Mouse (Mus musculus) ovary, postnatal 10 days (tissue): ENCODE results near the gene C1qtnf1.

Experiments
- DNase-seq: peaks from one replicate; pipeline ENCODE4 v3.0.0; 2022; ENCODE audit warnings: low spot score

The C1qtnf1 gene

DNA sequence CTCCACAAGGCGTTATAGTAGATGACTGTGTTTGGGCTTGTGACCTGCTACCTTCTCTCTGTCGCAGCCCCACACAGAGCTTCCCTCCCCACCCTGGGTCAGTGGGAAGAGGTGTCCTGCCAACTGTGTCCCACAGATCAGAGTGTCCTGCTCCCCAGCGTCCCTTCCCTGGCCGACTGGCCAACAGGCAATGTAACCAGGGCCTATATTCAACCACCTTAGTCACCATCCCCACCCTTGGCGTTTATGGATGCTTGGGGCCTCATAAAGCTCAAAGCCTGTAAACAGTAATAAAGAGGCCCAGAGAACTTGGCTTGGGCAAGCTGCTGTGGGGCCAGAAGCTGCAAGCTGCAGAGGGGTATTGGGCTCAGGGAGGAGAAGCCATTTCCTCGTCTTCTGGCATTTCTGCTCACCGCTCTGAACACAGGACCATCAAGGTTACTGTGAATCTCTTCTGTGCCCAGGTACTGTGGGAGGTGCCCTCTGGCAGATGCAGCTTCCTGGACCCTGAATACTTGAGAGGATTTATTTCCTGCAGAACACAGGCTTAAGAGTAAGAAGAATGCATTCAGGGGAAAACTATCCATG, 47.6 kb downstream of the C1qtnf1 start:
- DNase-seq = no peak

DNA sequence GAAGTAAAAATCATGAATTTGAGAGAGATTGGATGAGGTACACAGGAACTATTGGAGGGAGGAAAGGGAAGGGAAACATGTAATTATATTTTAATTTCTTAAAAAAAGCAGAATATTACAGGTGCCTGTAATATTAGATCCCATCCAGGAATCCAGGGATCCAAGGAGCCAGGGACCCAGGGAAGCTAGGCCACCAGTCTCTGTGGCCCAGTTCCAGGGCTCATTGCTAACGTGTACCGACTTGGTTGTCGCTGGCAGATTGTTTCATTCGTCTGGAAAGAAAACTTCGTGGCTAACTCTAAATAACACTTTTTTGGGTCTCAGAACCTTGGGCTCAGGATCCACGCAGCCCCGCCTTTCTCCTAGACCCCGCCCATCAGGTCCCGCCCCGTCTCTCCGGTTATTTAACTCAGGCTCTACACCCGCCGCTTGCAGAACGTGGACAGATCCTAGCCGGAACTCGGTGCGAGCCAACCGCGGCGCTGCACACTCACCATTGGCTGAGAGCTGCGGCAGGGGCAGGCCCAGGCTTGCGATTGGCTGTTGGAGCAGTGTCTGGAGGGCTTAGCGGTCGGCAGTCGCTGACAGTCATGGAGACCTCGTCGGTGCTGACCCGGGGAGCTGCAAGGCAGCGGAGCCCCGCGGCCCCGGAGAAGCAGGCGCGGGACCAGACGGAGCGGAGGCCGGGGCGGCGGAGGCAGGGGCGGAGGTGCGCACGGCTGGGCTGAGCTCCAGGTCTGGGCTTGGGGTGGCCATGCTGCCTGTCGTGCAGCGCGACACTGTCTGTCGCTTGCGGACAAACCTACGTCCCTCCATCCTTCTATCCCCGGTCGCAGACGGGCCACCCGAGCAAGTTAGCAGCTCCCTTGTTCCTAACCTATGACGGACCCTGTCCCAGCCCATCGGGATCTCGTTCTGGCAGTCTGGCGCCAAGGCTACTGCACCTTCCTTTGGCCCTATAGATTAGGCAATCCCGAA, 48.7 kb downstream of the C1qtnf1 start, which contains the start of gene Engase:
Gene Engase (plus strand): TSS at position 434 of the 978 bp plus-strand sequence.
- peak; percentile 88 for DNase-seq

DNA sequence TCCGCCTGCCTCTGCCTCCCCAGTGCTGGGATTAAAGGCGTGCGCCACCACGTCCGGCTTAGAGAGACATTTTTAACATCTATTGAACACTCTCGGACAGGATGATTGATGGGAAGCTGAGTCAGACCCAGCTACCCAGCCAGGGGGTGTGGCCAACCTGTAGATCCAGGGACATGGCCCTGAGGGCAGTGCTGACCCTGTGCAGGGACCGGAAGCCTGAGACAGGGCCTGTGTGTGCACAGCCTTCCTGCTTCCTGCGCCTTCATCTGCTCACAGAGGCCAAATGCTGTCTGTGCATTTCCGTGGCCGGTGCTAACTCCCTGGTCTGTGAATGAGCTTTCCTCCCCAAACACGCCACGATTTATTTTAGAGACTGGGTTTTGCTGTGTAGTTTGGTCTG, 51.8 kb downstream of the C1qtnf1 start:
- no peak for DNase-seq

DNA sequence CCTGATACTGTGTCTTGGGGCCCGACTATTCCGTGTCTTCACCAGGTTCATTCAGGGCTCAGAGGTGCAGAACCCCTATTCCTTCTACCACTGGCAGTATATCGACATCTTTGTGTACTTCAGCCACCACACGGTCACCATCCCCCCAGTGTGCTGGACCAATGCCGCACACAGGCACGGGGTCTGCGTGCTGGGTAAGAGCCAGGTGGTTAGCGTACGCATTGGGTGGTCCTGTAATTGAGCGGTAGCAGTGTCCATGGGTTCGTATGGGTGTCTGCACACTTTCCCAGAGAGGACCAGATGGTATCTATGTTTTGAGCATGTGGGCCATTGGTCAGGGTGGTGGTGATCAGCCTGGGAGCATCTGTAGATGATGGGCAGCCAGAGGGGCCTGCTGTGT, 53.2 kb downstream of the C1qtnf1 start:
- DNase-seq = no peak

DNA sequence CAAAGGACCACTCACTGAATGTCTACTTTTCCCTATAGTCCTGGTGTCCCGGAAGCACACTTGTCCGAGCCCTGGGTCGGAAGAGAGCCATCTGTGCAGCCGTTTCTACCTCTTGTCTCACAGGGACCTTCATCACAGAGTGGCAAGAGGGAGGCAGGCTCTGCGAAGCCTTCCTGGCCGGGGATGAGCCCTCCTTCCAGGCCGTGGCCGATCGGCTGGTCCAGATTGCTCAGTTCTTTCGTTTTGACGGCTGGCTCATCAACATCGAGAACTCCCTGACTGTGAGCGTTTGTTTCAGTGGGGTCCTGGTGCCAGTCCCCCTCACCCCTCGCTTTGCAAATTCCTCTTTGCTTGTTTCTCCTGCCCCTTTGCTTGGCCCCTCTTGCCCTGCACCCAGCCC, 53.7 kb downstream of the C1qtnf1 start:
- DNase-seq = no peak

DNA sequence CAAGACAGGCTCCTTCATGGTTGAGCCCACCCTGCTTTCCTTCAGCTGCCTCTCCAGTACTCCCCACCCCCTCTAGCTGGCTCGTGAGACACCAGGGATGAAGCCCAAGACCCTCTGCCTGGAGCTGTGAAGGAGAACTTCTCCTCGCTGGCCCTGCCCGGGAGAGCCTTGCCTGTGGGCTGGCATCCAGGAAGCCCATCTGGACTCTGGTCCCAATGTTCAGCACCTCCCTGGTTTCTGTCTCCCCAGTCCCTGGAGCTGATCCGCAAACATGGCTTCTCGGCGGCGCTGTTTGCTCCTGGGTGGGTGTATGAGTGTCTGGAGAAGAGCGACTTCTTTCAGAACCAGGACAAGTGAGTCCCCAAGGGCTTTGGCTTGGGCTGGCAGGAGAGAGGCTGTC, 56.2 kb downstream of the C1qtnf1 start:
- DNase-seq = no peak

DNA sequence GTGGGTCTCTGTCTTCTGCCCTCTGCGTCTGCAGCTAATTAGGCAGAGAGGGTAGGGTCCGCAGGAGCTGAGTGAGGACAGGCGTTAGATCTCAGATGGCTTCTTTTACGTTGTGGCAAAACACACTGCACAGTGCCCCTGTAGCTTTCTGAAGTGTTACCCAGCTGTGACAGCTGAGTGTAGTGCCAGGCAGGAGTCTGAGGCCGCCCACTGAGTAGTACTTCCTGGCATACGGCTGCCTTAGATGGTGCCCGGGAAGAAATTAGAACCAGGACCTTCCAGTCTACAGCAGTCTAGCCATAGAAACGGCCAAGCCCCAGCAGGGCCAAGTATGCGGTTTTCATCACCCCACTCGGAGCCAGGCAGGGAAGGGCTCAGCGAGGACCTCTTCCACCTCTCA, 57.3 kb downstream of the C1qtnf1 start:
- DNase-seq = no peak

DNA sequence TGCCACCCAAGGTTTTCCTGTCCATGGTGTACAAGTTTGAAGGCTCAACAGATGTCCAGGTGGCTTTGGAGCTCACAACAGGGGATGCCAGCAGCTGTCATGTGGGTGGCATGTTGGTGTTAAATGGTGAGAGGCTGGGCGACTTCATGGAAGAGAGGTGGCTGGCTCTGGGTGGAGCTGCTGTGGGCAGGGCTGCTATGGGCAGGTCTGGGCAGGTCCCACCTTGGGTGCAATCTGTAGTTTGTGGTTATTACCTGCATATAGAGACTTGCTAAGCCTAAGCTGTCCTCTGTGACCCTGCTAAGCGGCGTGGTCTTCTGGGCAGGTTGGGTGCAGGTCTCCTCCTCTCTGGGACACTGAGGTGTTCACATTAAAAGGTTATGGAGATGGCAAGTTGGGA, 57.8 kb downstream of the C1qtnf1 start:
- DNase-seq = no peak

DNA sequence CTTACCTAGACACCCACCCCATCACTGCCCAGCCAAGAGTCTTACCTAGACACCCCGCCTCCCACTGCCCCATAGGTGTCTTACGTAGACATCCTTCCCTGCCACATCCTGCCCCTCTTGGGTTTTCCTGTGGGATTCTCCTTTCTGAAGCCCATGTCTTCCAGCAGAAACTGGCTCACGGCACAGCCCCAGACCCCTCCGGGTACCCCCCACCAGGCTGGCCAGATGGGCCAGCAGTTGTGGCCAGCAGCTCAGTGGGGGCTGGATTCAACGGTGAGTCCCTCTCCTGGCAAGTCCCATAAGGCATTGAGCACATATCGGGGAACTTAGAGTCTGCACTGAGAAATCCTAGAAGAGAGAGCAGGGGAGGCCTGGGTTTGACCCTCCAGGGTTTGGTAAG, 58.3 kb downstream of the C1qtnf1 start:
- DNase-seq = no peak

DNA sequence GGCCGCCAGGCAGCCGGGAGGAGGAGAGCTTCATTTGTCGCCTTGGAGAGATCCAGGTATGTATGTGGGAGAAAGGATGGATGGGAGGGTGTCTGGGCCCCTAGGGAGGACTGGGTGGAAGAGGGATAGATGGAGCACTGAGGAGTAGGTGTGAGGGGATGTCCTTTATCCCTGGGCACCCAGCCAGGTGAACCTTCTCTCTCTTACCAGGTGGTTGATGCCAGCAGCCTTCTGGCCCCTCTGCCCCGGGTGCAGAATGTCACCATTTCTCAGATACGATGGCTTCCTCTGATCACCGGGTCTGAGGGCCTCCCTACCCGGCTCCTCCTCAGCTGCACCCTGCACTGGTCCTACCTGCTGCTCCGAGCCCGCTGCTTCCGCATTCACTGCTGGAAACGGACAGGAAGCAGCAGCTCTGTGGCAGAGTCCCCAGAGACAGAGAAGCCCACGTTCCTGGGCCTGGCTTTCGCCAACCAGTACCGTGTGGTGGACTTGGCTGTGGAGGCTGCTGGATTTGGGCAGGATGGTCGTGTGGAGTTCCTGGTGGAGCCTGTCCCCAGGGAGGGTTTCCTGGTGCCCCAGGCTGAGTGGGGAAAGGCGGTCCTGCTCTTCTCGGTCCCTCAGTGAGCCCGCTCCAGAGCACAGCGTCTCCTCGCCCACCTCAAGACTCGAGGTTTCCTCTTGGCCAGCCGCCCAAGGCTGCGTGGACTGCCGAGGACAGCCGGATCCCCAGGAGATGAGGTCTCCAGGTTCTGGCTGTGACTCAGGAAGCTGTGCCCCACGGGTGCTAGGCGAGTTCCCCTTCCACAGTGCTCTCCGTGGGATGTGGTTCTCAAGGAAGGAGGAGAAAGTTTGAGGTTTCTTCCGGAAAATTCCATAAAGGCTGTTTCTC, 59.1 kb downstream of the C1qtnf1 start:
- no peak for DNase-seq

DNA sequence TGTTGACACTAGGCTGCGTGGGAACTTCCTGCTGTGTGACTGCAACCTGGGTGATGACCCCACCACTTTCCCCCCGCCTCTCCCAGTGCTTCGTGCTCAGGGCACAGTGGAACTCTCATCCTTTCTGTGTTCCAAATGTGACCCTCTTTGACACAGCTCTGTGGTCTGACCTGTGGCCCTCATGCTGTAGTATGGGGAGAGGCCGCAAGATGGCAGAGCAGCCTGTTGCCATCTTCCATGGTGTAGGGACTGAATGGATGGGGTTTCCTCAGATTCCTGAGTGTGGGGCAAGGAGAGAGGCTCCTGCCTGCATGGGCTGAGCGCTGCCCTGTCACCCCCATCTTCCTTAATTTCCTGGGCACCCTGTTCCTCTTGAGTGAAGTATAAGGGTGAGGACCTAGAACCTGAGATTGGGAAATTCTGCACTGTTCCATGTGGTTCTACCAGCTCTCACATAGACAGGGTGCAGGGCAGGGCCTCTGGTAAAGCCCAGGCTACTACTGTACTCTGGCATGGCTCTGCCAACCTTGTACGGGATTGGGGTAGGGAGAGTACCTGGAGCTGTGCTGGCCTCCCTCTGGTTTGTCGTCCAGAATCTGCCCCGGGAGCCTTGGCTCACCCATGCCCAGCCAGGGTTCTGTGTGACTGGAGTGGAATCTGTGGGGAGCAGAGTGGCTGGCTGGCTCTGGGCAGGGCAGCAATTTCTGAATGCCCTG, 60.3 kb downstream of the C1qtnf1 start:
- DNase-seq = no peak

DNA sequence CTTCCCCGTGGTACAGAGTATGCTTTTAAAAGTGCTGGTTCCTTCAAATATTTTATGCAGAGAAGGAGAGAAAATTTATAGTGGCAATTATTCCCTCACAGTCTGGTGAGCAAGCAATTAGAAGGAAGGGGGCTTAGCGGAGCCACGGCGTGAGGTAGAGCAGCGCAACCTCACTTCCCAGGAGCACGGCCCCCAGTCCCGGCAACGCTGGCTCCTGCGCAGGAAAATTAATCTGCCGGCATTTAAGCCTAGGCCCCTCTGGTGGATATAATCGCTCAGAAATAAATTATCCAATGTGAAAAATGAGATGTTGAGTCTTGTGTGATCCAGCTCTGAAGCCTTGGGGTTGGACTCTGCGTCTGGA, 60.9 kb downstream of the C1qtnf1 start:
- no peak for DNase-seq

DNA sequence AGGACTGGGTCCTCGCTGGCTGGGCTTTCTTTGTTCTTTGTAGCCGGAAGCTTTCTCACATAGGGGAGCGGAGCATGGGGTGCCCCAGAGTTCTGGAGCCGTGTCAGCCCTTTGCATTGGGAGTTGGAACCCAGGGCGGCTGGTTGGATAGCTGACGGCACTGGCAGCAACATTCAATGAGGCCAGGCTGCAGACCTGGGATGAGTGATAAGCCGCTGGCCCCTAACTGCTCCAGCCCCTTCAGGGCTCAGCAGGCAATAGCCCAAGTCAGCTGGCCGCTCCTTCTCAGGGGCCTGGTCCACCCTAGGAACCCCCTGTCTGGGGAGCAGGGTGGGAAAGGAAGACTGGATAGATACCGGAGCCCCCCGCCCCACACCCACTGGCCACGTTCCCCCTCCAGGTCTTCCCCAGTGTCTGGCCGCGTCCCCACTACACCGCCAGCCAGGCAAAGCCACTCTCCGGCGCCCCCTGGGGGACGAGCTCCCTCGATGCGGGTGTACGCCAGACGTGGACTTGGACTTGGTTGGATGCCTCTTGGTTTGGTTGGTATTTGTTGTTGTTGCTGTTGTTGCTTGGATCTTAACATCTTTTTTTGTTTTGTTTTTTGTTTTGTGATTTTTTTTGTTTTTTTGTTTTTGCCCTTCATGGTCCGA, 62.7 kb downstream of the C1qtnf1 start:
- DNase-seq = peak; percentile 70

DNA sequence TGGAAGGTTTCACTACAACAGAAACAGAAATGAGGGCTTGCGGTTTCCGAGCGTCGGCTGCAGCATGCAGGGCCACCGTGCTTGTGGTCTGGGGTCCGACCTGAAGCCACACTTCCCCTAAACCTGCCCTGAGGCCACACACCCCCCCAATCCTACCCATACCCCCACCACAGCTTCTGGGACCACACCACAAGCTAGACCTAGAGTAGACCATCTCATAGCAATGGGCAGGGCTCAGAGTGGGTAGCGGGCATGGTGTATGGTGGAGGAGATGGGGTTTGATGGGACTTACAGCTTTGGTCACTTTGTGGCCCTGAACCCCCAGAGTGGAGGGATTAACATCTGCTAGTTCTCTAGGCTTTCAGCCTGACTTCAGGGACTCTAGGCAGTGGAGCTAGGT, 63.2 kb downstream of the C1qtnf1 start:
- no peak for DNase-seq

DNA sequence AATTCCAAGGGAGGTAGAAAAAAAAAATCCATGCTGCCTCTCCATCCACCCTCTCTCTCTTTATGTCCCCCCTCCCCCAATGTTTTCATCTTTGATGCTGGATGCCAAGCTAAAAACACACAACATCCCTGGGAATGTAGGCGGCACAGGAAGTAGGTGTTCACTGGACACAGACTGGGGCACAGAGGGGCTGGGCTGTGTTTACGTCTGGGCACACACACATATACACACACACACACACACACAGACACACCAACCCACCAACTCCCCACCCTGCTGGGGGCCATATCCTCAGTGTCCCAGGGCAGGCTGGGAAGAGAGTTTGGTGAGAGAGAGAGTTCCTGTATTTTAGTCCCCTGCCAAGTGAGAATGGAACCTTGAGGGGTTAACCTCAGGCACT, 65.5 kb downstream of the C1qtnf1 start:
- no peak for DNase-seq

DNA sequence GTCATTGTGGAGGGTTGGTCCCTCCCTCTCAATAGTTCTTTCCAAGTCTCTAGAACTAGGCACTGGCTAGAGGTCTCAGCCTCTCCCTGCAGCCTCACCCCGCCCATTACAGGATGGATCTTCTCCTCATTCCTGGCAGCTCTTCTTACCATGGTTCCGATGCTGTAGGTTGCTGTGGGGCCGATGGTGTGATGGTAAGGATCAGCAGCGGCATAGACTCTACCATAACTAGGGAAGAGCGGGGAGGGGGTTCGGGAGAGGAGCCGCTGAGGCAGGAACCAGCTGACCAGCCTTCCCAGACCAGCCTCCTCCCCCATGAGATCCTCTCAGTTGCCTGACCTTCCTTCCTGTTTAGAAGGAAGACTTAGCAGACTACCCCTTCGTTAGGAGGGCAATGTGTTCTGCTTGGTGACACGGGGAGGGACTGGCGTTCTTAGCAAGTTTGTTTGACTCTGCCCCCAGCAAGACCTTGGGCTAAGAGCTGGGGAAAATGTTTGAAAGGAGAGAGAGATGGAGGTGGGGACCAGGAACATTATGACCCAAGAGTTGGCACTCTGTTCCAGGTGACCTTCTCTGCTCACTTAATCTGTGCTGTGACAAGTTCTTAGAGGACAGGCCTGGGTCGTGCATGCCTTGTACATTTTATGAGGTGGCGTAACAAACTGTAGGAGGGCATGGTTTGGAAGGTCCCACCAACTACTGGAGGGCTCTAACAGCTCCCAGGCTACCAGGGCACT, 66.2 kb downstream of the C1qtnf1 start:
- no peak for DNase-seq

DNA sequence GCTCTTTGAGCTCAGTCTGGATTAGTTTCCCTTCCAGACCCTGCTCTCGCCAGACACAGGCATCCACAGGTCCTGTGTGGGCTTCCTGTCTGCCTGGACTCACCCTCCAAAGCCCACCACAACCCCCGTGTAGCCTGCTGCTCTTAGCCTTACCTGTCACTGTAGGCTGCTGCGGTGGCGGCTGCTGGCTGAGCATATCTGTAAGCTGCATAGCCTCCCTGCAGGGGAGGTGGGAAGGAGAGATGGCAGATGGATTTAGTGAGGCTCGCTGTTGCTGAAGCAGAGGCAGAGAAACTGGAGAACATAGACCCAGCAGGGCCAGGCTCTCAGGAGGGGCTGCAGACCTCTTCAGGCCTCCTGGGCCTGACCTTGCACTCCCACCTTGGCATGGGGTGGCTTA, 67.1 kb downstream of the C1qtnf1 start:
- DNase-seq = no peak

DNA sequence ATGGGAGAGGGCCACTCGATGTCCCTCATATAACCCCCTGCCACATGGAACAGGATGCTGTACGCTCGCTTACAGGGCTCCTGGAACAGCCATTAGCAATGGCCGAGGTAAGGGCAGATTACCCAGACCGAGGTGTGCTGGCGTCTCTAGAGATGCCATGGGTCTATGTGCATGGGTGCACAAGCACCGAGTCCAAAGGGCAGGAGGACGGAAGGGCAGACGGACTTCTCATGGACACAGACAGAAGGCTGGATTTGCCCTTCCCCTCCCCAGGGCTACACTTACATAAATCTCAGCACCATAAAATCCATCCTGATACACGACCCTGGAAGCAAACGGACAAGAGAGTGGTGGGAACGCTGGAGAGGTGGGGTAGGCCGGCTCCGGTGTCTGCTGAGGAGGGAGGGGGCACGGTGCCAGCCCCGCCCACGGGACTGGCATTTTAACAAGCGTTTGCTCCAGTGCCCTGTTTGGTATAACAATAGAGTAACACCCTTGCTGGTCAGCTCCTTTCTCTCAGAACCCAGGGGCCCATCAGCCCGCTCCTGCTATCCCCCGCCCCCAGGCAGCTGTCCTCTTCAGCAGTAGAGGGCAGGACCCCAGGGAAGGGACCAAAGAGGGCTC, 68.2 kb downstream of the C1qtnf1 start:
- no peak for DNase-seq
